Mouse (Mus musculus) small intestine, adult 2 months (tissue): Measurements from ENCODE around the gene Aldh4a1.

ENCODE experiments used
- CTCF ChIP-seq: fragments of 200-500 bp; IDR thresholded peaks from 2 replicates; pipeline ENCODE4 v1.5.1; 2012; ENCODE audit warnings: low read depth, mild to moderate bottlenecking, control low read depth, inconsistent platforms, low read length, moderate library complexity, mixed read lengths; ENCODE audit not compliant: insufficient replicate concordance, insufficient read length; ENCODE audit errors: extremely low read depth
- POLR2A ChIP-seq: fragments of 200-500 bp; IDR thresholded peaks from 2 replicates; pipeline ENCODE4 v1.6.1; 2012; ENCODE audit warnings: low read depth, mild to moderate bottlenecking, control low read depth, inconsistent platforms, low read length, moderate library complexity

DNA sequence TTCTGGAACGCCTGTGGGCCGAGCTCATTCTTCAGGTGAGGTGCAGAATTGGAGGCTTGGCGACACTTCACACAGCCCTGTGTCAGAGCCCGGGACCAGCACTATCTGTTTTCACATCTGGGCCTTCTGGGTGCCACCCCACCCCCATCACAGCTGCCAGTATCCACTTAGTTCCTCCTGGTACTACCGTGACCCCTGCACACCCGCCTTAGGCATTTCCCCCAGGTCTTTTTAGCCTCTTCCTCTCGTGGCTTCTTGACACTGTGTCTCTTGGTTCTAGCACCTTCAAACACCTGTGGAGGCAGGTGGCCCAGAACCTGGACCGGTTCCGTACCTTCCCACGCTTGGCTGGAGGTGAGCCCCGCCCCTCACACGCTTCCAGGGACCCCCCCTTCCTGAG is 17.7 kb downstream of the Aldh4a1 start:
- no peak for TF ChIP-seq CTCF
- no peak for TF ChIP-seq POLR2A
